ENCODE assay signal across 7 mouse cellular contexts in genomic region chr9:41612452-41612795, GRCm38 (mm10).
DNase-seq lines count a peak whose midpoint lies in the region; ATAC-seq and TF ChIP-seq lines count a peak whose summit lies in the region.

No protein-coding gene starts in this region.

- 8% methylated on average over 7 of the region's 7 CpGs for WGBS in lung, embryonic 14.5 days
- WGBS in lung, adult 2 months = 10% methylated on average over 7 of the region's 7 CpGs
- whole genome bisulfite sequencing in forebrain, embryonic 13.5 days = 2% methylated on average over 7 of the region's 7 CpGs
- WGBS in intestine, postnatal 0 days = 18% methylated on average over 7 of the region's 7 CpGs
- 7% methylated on average over 7 of the region's 7 CpGs for WGBS in stomach, embryonic 15.5 days

- peaks cover 16% of the 10 kb centered on the region for H3K4me1 ChIP-seq in lung, embryonic 14.5 days (ENCODE audit: insufficient read depth)
- H3K4me1 ChIP-seq in lung, adult 2 months (ENCODE audit: control insufficient read depth, insufficient read depth, low read length) = no peaks in the 10 kb centered on the region; the same call in 1 of the 2 replicates
- H3K4me1 ChIP-seq in forebrain, embryonic 13.5 days = peaks cover 53% of the 10 kb centered on the region
- no peaks in the 10 kb centered on the region for H3K4me1 ChIP-seq in intestine, postnatal 0 days (replicated peaks; ENCODE audit: control insufficient read depth, insufficient read depth, low read length)
- H3K4me1 ChIP-seq in stomach, embryonic 15.5 days = 0 out of 2 replicates have a peak, but pooled peaks cover 12% of the 10 kb centered on the region

- peak overlapping the region; percentile 79 for H3K27ac ChIP-seq in lung, embryonic 14.5 days (ENCODE audit: low read depth)
- peak overlapping the region; percentile 97 for H3K27ac ChIP-seq in forebrain, embryonic 13.5 days
- no peak overlapping the region for H3K27ac ChIP-seq in intestine, postnatal 0 days (ENCODE audit: low read depth, low read length)
- H3K27ac ChIP-seq in stomach, embryonic 15.5 days = peak overlapping the region; percentile 5; the same call in 1 of the 2 replicates

- no peaks in the 10 kb centered on the region for H3K36me3 ChIP-seq in lung, embryonic 14.5 days (ENCODE audit: insufficient read depth)
- H3K36me3 ChIP-seq in forebrain, embryonic 13.5 days (ENCODE audit: poor library complexity, severe bottlenecking) = no peaks in the 10 kb centered on the region
- H3K36me3 ChIP-seq in intestine, postnatal 0 days (ENCODE audit: control insufficient read depth, insufficient read depth) = no peaks in the 10 kb centered on the region
- no peaks in the 10 kb centered on the region for H3K36me3 ChIP-seq in stomach, embryonic 15.5 days

- H3K4me2 ChIP-seq in lung, embryonic 14.5 days = peak overlapping the region; percentile 54
- peak overlapping the region; percentile 54 for H3K4me2 ChIP-seq in forebrain, embryonic 13.5 days
- H3K4me2 ChIP-seq in intestine, postnatal 0 days (replicated peaks; ENCODE audit: low read depth) = peak overlapping the region; percentile 22; the same call in 1 of the 2 replicates
- H3K4me2 ChIP-seq in stomach, embryonic 15.5 days = peak overlapping the region; percentile 34

- H3K4me3 ChIP-seq in lung, embryonic 14.5 days (ENCODE audit: low read depth, low read length) = peak overlapping the region; percentile 12; the same call in 1 of the 2 replicates
- H3K4me3 ChIP-seq in lung, adult 2 months (replicated peaks; ENCODE audit: extremely low read depth, low read depth, low read length) = no peak overlapping the region
- H3K4me3 ChIP-seq in forebrain, embryonic 13.5 days = peak overlapping the region; percentile 18; the same call in 1 of the 2 replicates
- H3K4me3 ChIP-seq in intestine, postnatal 0 days (ENCODE audit: low read depth, low read length) = no peak overlapping the region
- H3K4me3 ChIP-seq in stomach, embryonic 15.5 days (replicated peaks) = no peak overlapping the region

- no peak overlapping the region for H3K9ac ChIP-seq in lung, embryonic 14.5 days
- peak overlapping the region; percentile 55 for H3K9ac ChIP-seq in forebrain, embryonic 13.5 days
- H3K9ac ChIP-seq in intestine, postnatal 0 days (ENCODE audit: low read depth, low read length) = no peak overlapping the region
- H3K9ac ChIP-seq in stomach, embryonic 15.5 days = no peak overlapping the region

- ATAC-seq in lung, embryonic 14.5 days (ENCODE audit: insufficient read depth) = no peak
- ATAC-seq in forebrain, embryonic 13.5 days = peak; percentile 77
- no peak for ATAC-seq in intestine, postnatal 0 days
- ATAC-seq in stomach, embryonic 15.5 days (ENCODE audit: insufficient read depth, low FRiP score, low read depth) = peak; percentile 35; the same call in 1 of the 2 replicates

- TF ChIP-seq CTCF in lung, embryonic 14.5 days (IDR thresholded peaks at IDR 0.05; ENCODE audit: low read depth) = no peak
- no peak for TF ChIP-seq CTCF in lung, adult 2 months (IDR thresholded peaks at IDR 0.05; ENCODE audit: insufficient read depth, low read length)
- TF ChIP-seq CTCF in intestine, postnatal 0 days (IDR thresholded peaks at IDR 0.05; ENCODE audit: low read depth) = no peak

- no peak for TF ChIP-seq POLR2A in lung, adult 2 months (IDR thresholded peaks at IDR 0.05; ENCODE audit: borderline replicate concordance, extremely low read depth, low read depth, low read length)

- no peaks in the 10 kb centered on the region for H3K27me3 ChIP-seq in lung, embryonic 14.5 days (ENCODE audit: insufficient read depth, low read length)
- H3K27me3 ChIP-seq in forebrain, embryonic 13.5 days = no peaks in the 10 kb centered on the region
- H3K27me3 ChIP-seq in intestine, postnatal 0 days (replicated peaks; ENCODE audit: control insufficient read depth, insufficient read depth, low read length) = no peaks in the 10 kb centered on the region
- H3K27me3 ChIP-seq in stomach, embryonic 15.5 days (replicated peaks) = no peaks in the 10 kb centered on the region

- no peaks in the 10 kb centered on the region for H3K9me3 ChIP-seq in lung, embryonic 14.5 days (ENCODE audit: low read depth, low read length)
- no peaks in the 10 kb centered on the region for H3K9me3 ChIP-seq in forebrain, embryonic 13.5 days (replicated peaks)
- H3K9me3 ChIP-seq in intestine, postnatal 0 days (ENCODE audit: control insufficient read depth) = no peaks in the 10 kb centered on the region
- H3K9me3 ChIP-seq in stomach, embryonic 15.5 days = no peaks in the 10 kb centered on the region

- peak; percentile 52 for DNase-seq in lung, embryonic 14.5 days
- DNase-seq in lung, adult 2 months = no peak
- no peak for DNase-seq in right cerebral cortex, postnatal 4 days
- DNase-seq in urinary bladder, adult 2 months (ENCODE audit: low spot score) = no peak

Comparison
In these comparisons a context has a peak if more than half of its experiments do, and no peak if none do; other contexts are left out.
1. H3K4me3 ChIP-seq: peak in lung, embryonic 14.5 days (single experiment) and forebrain, embryonic 13.5 days (single experiment); none in lung, adult 2 months (single experiment), intestine, postnatal 0 days (single experiment) and stomach, embryonic 15.5 days (single experiment).
2. ATAC-seq: peak in forebrain, embryonic 13.5 days (single experiment) and stomach, embryonic 15.5 days (single experiment); none in lung, embryonic 14.5 days (single experiment) and intestine, postnatal 0 days (single experiment).
3. Peak in every context shown above with its lines, with median percentiles within 50 percentile points of each other: H3K4me2 ChIP-seq.